Mouse (Mus musculus) gastrocnemius, postnatal 14 days (tissue): ENCODE data around the gene Srpx2. TPM values are rescaled to one million over a fixed set of nuclear protein-coding genes. Genes with fewer than 3 reads are reported as not detected.
A peak's percentile ranks its signal among the peaks of the same experiment; 100 is the strongest.

Experiments used
- DNase-seq: peaks from one replicate; pipeline ENCODE4 v3.0.0; 2021; ENCODE audit warnings: mixed read lengths
- intact Hi-C: fragments of 180-260 bp; cut with DNase I; formaldehyde crosslinking; loops from one replicate; pipeline ENCODE4 v1.15.1; 2025; ENCODE audit warnings: low total_unique reads
- long read RNA-seq, 2 experiments: library from polyadenylated mRNA; stranded (forward); transcript quantifications; one replicate each; pipeline ENCODE4 v2.0.0; 2021
- total RNA-seq, 2 experiments: library from RNA; stranded (reverse); gene quantifications; 2 replicates each; pipeline ENCODE4 v1.2.3; 2021

Srpx2 gene
- total RNA-seq = 1 to 10 TPM; 8.4 to 8.7 TPM
- long read RNA-seq, experiment 1, partial matches to known transcripts = 4 of 10 reads
- long read RNA-seq, experiment 1, other reads (novel, unspliced or antisense) = 0 of 10 reads
- long read RNA-seq, experiment 2, transcript Srpx2-202 (11 exons, 2,848 nt) = major isoform, 7 of 13 reads
- long read RNA-seq, experiment 2, partial matches to known transcripts = 1 of 13 reads
- long read RNA-seq, experiment 2, other reads (novel, unspliced or antisense) = 1 of 13 reads

- no peak for DNase-seq
- intact Hi-C loops = no loop called here
Measured at GRCm38 (mm10) chrX:133908261-133908660, at the start of gene Srpx2. Gene Srpx2, plus strand, starts transcription at chrX:133908426.

DNA sequence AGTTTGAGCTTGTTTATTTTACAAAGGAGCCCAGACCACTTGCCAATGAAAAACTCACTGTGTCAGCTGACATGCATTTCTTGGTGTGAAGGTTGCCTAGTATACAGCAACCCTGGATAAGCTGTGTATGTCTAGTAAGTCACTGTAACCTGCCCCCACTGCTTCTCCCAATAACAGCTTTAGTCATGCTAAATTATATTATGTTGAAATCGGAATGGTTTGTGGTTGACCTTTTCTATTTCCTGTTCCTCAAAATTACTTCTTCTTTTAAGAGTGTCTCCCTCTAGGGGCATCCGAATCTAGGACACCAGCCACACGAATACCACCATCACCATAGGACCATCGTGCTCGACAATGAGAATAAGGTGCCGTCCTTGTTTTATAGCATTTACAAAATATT, 38.5 kb upstream of the Srpx2 start:
- intact Hi-C loops = no loop called here

GRCm38 (mm10) chrX:133887308-133887707, 20.9 kb upstream of the Srpx2 start:
- no peak for DNase-seq
- intact Hi-C loops = no loop called here

More for the DNA sequence above, 38.5 kb upstream of the Srpx2 start:
- DNase-seq = no peak

- intact Hi-C loops = no loop called here
- DNase-seq = no peak
Measured at GRCm38 (mm10) chrX:133888111-133888510, 20.1 kb upstream of the Srpx2 start.

GRCm38 (mm10) chrX:133898014-133898542, 10.1 kb upstream of the Srpx2 start, which contains the start of gene Tspan6:
Gene Tspan6, minus strand, starts transcription at chrX:133898429.
- peak; percentile 73 for DNase-seq
- intact Hi-C loops = no loop called here

DNA sequence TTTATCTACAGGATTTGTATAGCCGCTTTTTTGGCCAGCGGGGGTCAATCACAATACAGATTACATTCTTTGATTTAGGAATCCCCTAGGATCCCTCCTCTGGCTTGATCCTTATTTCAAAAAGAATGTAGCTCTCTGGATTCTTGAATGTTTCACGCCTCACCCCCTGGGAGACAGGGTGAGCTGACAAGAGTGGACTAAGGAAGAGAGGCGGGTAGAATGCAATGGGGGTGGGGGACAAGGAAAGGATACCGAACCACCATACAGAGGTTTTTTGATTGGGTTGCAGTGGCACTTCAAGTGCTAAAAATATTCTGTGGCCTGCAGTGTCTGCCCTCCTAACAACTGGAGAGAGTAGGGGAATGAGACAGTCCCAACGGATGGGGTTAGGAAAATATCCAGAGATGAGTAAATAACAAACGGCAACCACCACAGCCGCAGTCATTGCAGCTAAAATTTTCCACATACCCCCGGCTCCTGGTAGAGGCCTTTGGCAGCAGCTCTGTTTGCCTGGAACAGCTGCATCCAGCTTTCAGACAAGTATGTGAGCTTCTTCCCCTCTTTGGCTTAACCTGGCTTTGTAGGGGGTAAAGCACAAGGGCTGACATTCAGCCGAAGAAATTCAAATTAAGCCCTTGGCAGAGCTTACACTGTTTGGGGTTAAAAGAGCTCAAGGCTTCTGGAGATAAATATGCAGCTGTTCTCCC, 3.3 kb downstream of the Srpx2 start:
- intact Hi-C loops = no loop called here
- DNase-seq = no peak

DNA sequence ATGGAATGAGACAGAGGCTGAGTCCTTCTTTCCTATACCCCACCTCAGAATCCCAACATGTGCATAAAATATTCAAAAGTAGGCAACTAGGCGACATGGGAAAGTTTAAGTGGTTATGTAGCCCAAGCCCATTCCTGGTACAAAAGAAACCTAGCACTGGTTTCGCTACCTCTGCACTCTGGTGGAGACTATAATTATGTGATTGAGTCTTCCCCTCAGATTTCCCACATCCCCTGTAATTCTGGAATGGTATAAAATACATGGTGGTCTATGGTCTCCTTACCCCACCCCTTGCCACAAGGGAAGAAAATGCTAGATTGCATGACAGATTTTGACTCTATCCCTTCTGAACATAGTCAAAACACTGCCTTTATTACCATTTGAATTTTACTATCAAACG, 4.8 kb downstream of the Srpx2 start:
- no peak for DNase-seq
- intact Hi-C loops = no loop called here

DNA sequence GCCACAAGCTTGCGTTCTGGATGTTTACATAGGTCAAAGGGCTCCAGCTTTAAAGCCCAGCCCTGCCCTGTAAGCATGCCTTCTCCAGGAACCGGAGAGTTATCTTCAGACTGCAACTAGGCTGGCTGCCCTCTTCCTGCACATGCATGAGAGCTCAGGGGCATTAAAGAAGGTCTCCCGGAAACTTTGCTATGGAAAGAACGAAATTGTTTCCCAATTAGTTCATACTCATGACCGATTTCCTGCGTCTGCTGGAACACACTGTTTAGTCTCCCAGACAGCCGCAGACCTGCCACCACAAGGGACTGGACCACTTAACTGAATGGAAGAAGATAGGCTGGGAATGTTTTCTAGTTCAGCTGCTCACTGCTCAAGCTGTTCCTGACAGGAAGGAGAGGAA, 6.0 kb downstream of the Srpx2 start:
- DNase-seq = no peak
- intact Hi-C loops = no loop called here

GRCm38 (mm10) chrX:133921187-133921586, 13.0 kb downstream of the Srpx2 start:
- intact Hi-C loops = no loop called here

DNA sequence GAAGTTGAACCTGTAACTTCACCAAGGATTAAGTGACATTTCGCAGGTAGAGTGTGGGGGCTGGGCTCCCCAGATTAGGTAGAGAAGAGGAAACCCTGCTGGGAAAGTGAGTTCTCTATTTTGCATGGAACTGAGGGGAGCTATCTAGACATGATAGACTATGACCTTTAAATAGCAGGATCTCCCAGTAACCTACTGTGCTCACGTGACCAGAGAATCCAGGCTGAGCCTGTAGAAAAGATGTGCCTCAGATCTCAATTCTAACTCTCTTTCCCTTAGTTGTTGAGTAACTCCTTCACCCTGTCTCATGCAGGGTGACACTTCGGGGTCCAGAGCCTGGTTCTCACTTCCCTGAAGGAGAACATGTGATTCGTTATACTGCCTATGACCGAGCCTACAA, 18.5 kb downstream of the Srpx2 start:
- DNase-seq = no peak
- intact Hi-C loops = no loop called here

More at GRCm38 (mm10) chrX:133921187-133921586, 13.0 kb downstream of the Srpx2 start:
- no peak for DNase-seq

- no peak for DNase-seq
- intact Hi-C loops = no loop called here
Measured at GRCm38 (mm10) chrX:133931302-133932013, 23.2 kb downstream of the Srpx2 start.

DNA sequence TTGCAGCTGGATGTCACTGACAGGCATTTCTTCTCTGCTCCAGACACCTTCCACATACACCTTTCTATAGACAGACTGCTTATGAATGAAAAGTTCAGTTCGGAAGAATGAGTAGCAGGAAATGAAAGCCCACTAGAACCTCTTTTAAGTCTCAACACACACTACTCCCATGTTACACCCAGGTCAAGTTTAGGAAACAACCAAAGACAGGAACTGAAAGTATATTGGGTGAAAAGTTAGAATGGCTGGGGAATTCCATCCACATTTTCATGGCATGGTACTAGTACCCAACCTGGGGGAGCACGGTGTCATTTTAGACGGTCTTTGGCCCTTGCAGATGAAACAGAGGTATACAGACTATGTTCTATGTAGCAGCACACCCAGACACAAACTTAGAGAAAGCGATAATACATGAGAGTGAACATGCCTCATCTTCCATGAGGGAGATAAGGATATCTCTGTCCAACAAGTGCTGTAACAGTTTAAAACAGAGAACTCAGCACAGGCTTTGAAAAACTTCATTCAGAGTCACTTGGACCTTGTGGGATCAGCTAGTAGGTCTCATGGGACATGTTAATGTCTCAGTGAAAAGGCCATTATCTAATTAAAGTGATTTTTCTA, 28.5 kb downstream of the Srpx2 start:
- no peak for DNase-seq
- intact Hi-C loops = no loop called here

DNA sequence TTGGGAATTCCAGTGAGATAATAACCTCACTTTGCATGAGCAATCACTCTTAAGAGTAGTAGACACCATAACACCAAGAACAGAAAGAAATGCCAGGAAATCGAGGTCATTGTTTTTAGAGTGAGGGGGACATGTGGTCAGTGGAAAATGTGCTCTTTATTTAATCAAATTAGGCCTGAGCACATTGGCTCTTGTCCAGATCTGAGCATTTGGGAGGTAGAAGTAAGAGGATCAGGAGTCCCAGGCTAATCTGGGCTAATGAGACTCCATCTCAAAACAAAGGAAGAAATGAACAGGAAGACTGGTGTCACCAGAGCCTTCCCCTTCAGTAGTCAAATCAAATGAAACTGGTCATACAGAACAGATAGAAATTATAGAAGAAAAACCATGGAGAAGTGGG, 31.3 kb downstream of the Srpx2 start:
- no peak for DNase-seq
- intact Hi-C loops = no loop called here

DNA sequence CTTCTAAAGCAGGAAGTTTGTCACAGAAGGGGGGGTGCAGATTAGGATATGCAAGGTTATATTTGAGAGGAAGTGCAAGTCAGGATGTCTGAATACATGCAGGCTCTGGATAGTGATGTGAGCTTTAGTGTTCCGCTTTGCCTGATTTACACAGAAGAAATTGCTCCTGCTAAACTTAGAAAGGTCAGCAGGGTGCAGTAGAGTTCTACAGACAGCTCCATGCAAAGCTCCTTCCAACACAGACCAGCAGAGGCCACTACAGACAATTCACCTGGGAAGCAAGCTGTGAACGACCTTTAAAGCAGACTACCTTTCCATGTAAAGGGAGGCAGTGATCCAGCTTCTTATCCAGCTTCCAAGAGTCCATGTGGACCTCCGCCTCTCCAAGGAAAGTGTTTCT, 39.2 kb downstream of the Srpx2 start:
- peak; percentile 12 for DNase-seq

GRCm38 (mm10) chrX:133954661-133955060, 46.4 kb downstream of the Srpx2 start:
- no peak for DNase-seq
- intact Hi-C loops = no loop called here

More for the DNA sequence above, 39.2 kb downstream of the Srpx2 start:
- intact Hi-C loops = loop anchor here (5.0 kb wide), 1 partner anchor 70 kb away; no protein-coding TSS in a partner anchor

GRCm38 (mm10) chrX:133960617-133961016, 52.4 kb downstream of the Srpx2 start:
- intact Hi-C loops = no loop called here

DNA sequence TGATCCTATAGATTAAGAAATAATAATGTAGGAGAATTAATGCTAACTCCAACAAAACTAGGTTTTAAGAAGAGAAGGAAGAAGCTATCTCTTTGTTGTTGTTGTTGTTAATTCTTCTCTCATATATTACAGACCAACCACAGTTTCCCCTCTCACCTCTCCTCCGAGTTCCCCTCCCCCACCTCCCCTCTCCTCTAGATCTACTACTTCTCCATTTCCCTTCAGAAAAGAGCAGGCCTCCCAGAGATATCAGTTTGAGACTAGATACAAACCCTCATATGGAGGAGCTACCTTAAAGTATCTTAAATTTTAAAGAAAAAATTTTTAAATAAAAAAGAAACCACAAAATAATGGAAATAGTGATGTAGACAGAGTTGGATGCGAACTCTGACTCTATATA, 56.4 kb downstream of the Srpx2 start:
- intact Hi-C loops = no loop called here
- no peak for DNase-seq

More at GRCm38 (mm10) chrX:133960617-133961016, 52.4 kb downstream of the Srpx2 start:
- no peak for DNase-seq

DNA sequence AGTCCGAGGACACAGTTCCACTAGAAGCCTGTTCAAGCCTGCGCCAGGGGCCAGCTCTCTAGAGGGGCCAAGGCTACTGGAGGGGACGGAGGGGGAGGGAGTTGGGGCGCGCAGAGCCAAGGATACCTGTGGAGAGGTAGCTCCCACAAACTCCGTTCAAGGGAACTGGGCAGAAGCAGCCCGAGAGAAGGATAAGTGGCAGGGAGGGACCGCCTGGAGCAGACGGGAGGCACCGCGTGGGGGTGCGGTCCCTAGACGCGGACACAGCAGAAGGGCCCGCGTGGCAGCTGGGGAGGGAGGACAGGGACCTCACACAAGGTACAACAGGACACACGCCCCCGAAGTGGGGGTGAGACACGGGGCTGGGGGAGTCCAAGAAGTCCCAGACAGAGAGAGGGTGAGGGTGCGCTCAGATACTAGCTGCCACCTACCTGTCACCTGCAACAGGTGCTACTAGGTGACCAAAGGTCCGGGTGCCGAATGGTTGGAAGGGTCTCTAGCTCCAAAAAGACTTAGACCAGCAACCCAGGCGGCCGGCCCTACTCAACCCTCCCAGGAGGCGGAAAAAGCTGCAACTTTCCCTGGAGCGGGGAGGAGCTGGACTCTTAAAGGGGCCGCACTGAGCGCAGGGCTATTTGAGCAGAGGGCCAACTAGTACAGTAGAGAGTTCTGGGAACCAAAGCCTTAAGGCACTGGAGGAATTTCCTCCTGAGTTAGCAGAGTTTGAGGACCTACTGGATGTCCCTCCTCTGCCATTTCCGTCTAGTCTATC, 73.2 kb downstream of the Srpx2 start, which contains the start of gene Sytl4:
TSS of gene Sytl4 (minus strand) at position 582 of the 772 bp plus-strand sequence.
- intact Hi-C loops = no loop called here

More for the DNA sequence above, 73.2 kb downstream of the Srpx2 start, which contains the start of gene Sytl4:
- peak; percentile 5 for DNase-seq
